16 mouse cellular contexts compared by ENCODE assay signal in the genomic region with DNA sequence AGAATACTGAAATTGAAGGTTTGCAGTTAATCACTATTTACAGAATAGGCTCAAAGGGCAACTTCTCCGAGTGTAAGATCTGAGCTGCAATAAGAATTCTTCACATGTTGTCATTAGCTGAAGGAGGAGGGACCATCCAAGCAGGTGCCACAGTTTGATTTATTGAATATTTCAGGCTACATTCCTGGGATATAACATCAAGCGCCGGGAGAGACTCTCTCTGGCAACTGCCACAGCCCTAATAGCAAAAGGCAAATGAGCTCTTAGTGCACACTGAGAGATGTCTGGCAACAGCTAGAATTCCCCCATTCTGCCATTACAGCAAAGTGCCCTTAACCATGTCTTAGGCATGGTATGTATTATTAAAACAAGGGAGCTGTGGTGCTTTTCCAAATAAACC.
A peak's percentile ranks its signal among the peaks of the same experiment; 100 is the strongest.
DNase-seq lines count a peak whose midpoint lies in the region; ATAC-seq and TF ChIP-seq lines count a peak whose summit lies in the region.
"Had no signal": no experiment of that assay in that cellular context is flagged by ENCODE, and none has a peak within 500 bp of the region (broad histone marks: within the 10 kb centered on the region; RNA-seq: fewer than 3 reads in every experiment).

No protein-coding gene starts in this region.

- H3K4me1 ChIP-seq in heart, embryonic 16.5 days (ENCODE audit: control insufficient read depth, insufficient read depth, low read length) = peaks cover 25% of the 10 kb centered on the region
- peaks cover 2% of the 10 kb centered on the region for H3K4me1 ChIP-seq in heart, adult 2 months (ENCODE audit: control insufficient read depth, insufficient read depth, low read length)
- H3K4me1 ChIP-seq in intestine, embryonic 16.5 days (ENCODE audit: control insufficient read depth, insufficient read depth, low read length) = no peaks in the 10 kb centered on the region
- H3K4me1 ChIP-seq in neural tube, embryonic 12.5 days = peaks cover 36% of the 10 kb centered on the region
- H3K4me1 ChIP-seq: megakaryocyte, embryonic 14.5 days had no signal

- no peaks in the 10 kb centered on the region for H3K27me3 ChIP-seq in heart, embryonic 16.5 days (ENCODE audit: control insufficient read depth, insufficient read depth, low read length)
- no peaks in the 10 kb centered on the region for H3K27me3 ChIP-seq in heart, adult 2 months (ENCODE audit: control insufficient read depth, insufficient read depth, low read length)
- H3K27me3 ChIP-seq in intestine, embryonic 16.5 days (replicated peaks; ENCODE audit: control insufficient read depth, insufficient read depth, low read length) = no peaks in the 10 kb centered on the region
- no peaks in the 10 kb centered on the region for H3K27me3 ChIP-seq in neural tube, embryonic 12.5 days (replicated peaks)
- H3K27me3 ChIP-seq: lung, embryonic 15.5 days; megakaryocyte, embryonic 14.5 days had no signal

- peak overlapping the region; percentile 53 for H3K27ac ChIP-seq in heart, embryonic 16.5 days (ENCODE audit: low read length)
- no peak overlapping the region for H3K27ac ChIP-seq in heart, adult 2 months
- no peak overlapping the region for H3K27ac ChIP-seq in intestine, embryonic 16.5 days (ENCODE audit: low read length)
- no peak overlapping the region for H3K27ac ChIP-seq in neural tube, embryonic 12.5 days
- no peak overlapping the region for H3K27ac ChIP-seq in layer of hippocampus, adult 2 months
- H3K27ac ChIP-seq: lung, embryonic 15.5 days had no signal

- H3K4me2 ChIP-seq in heart, embryonic 16.5 days (ENCODE audit: low read depth, low read length) = peak overlapping the region; percentile 20; the same call in 1 of the 2 replicates
- H3K4me2 ChIP-seq in intestine, embryonic 16.5 days (ENCODE audit: low read depth, low read length) = no peak overlapping the region
- H3K4me2 ChIP-seq in neural tube, embryonic 12.5 days (replicated peaks) = 0 out of 2 replicates have a peak overlapping the region, but pooled peaks have one; percentile 29
- H3K4me2 ChIP-seq: lung, embryonic 15.5 days had no signal

- ATAC-seq in heart, embryonic 16.5 days (replicated peaks; ENCODE audit: extremely low read depth, insufficient read depth, low FRiP score) = no peak
- ATAC-seq in intestine, embryonic 16.5 days = peak; percentile 56
- peak; percentile 39 for ATAC-seq in neural tube, embryonic 12.5 days (ENCODE audit: low FRiP score, low read depth)
- ATAC-seq in megakaryocyte, adult 5-6 weeks (ENCODE audit: poor library complexity, severe bottlenecking) = no peak

- TF ChIP-seq POLR2A in heart, adult 2 months (IDR thresholded peaks at IDR 0.05; ENCODE audit: insufficient read depth, low read depth, low read length) = no peak

- no peak for TF ChIP-seq EP300 in heart, adult 2 months (IDR thresholded peaks at IDR 0.05; ENCODE audit: insufficient read depth, low read depth, low read length)

- intact Hi-C loops in heart, adult 2 months (cut with DNase I) = no loop called here

- H3K36me3 ChIP-seq in heart, embryonic 16.5 days (ENCODE audit: control insufficient read depth, insufficient read depth) = no peaks in the 10 kb centered on the region
- H3K36me3 ChIP-seq in heart, adult 2 months (ENCODE audit: control insufficient read depth, insufficient read depth, low read length) = no peaks in the 10 kb centered on the region
- H3K36me3 ChIP-seq in intestine, embryonic 16.5 days (ENCODE audit: control insufficient read depth, insufficient read depth, low read length) = no peaks in the 10 kb centered on the region
- no peaks in the 10 kb centered on the region for H3K36me3 ChIP-seq in neural tube, embryonic 12.5 days
- H3K36me3 ChIP-seq: G1E; lung, embryonic 15.5 days had no signal

- 24% methylated on average over 3 of the region's 3 CpGs for WGBS in heart, embryonic 16.5 days
- WGBS in heart, adult 2 months = 65% methylated on average over 3 of the region's 3 CpGs
- 22% methylated on average over 3 of the region's 3 CpGs for WGBS in intestine, embryonic 16.5 days
- WGBS in neural tube, embryonic 12.5 days = 18% methylated on average over 3 of the region's 3 CpGs

- no peaks in the 10 kb centered on the region for H3K9me3 ChIP-seq in heart, embryonic 16.5 days (replicated peaks; ENCODE audit: control insufficient read depth, low read length)
- H3K9me3 ChIP-seq in intestine, embryonic 16.5 days (ENCODE audit: control insufficient read depth, low read length) = no peaks in the 10 kb centered on the region
- H3K9me3 ChIP-seq in neural tube, embryonic 12.5 days = no peaks in the 10 kb centered on the region
- H3K9me3 ChIP-seq: G1E; lung, embryonic 15.5 days; megakaryocyte, embryonic 14.5 days had no signal

- H3K9ac ChIP-seq in heart, embryonic 16.5 days (ENCODE audit: low read length) = no peak overlapping the region
- no peak overlapping the region for H3K9ac ChIP-seq in heart, adult 2 months (ENCODE audit: low read depth, low read length)
- no peak overlapping the region for H3K9ac ChIP-seq in intestine, embryonic 16.5 days (ENCODE audit: low read depth, low read length)
- no peak overlapping the region for H3K9ac ChIP-seq in neural tube, embryonic 12.5 days
- H3K9ac ChIP-seq: lung, embryonic 15.5 days had no signal

- no peak overlapping the region for H3K4me3 ChIP-seq in heart, embryonic 16.5 days (ENCODE audit: low read length)
- no peak overlapping the region for H3K4me3 ChIP-seq in heart, adult 2 months
- no peak overlapping the region for H3K4me3 ChIP-seq in intestine, embryonic 16.5 days (ENCODE audit: low read length)
- H3K4me3 ChIP-seq in neural tube, embryonic 12.5 days = no peak overlapping the region
- no peak overlapping the region for H3K4me3 ChIP-seq in layer of hippocampus, adult 2 months
- H3K4me3 ChIP-seq: lung, embryonic 15.5 days; megakaryocyte, embryonic 14.5 days had no signal

- DNase-seq in heart, adult 2 months = no peak
- DNase-seq in forelimb bud, embryonic 11.5 days (ENCODE audit: low read depth, low spot score) = peak; percentile 14
- no peak for DNase-seq in layer of hippocampus, adult 2 months (ENCODE audit: low spot score in 2 of 2)
- no peak for DNase-seq in kidney, postnatal 4 days
- DNase-seq: adrenal gland, postnatal 25 days; gastrocnemius, postnatal 36 days; kidney, adult 2 months; liver; right cerebral cortex, postnatal 14 days had no signal

- H3K79me2 ChIP-seq in heart, adult 2 months (replicated peaks; ENCODE audit: control insufficient read depth, insufficient read depth, low read length) = no peaks in the 10 kb centered on the region

- no peak for TF ChIP-seq CTCF in heart, adult 2 months (IDR thresholded peaks at IDR 0.05)
- TF ChIP-seq CTCF in layer of hippocampus, adult 2 months (conservative IDR thresholded peaks at IDR 0.05) = no peak

Comparison
In these comparisons a context has a peak if more than half of its experiments do, and no peak if none do; other contexts are left out.
1. ATAC-seq: peak in intestine, embryonic 16.5 days (single experiment) and neural tube, embryonic 12.5 days (single experiment); none in heart, embryonic 16.5 days (single experiment) and megakaryocyte, adult 5-6 weeks (single experiment).